ENCODE assay signal across 9 mouse cellular contexts in the genomic region with DNA sequence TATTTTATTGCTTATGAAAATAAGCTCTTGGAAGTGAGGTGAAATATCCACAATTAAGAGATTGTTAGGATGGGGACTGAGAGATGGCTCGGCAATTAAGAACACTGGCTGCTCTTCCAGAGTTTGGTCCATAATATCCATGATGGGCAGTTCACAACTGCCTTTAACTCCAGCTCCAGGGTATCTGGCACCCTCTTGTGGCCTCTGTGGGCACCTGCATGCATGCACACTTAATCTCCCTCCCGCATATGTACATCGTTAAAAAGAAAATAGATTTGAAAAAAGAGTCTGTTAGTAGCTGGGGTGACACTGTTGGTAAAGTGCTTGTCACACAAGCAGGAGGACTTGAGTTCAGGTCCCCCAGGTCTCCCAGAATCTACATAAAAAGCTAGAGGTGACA. TPM values are rescaled to one million over a fixed set of nuclear protein-coding genes. Genes with fewer than 3 reads are reported as not detected.
DNase-seq lines count a peak whose midpoint lies in the region; ATAC-seq and TF ChIP-seq lines count a peak whose summit lies in the region.
"Had no signal": no experiment of that assay in that cellular context is flagged by ENCODE, and none has a peak within 500 bp of the region (broad histone marks: within the 10 kb centered on the region; RNA-seq: fewer than 3 reads in every experiment).

No protein-coding gene starts in this region.

- peak; percentile 18 to 61 for DNase-seq in heart, adult 18-20 months
- no peak for DNase-seq in heart, adult 11 months
- DNase-seq in G1E (ENCODE audit: low spot score) = no peak
- DNase-seq in cerebellum, adult 18-20 months = peak; percentile 60 to 66
- DNase-seq in frontal cortex, postnatal 14 days (ENCODE audit: low spot score in 2 of 2) = peak; percentile 5 to 18
- peak; percentile 23 to 63 for DNase-seq in kidney, postnatal 36 days
- peak; percentile 60 for DNase-seq in lung, postnatal 14 days
- DNase-seq in right cerebral cortex, postnatal 25 days = peak; percentile 15

- peak; percentile 58 for TF ChIP-seq CTCF in G1E (IDR thresholded peaks at IDR 0.05; ENCODE audit: low read depth, low read length)

- no peak overlapping the region for H3K4me3 ChIP-seq in G1E (ENCODE audit: low read depth, low read length)
- H3K4me3 ChIP-seq: limb, embryonic 15.5 days had no signal

- H3K9me3 ChIP-seq in G1E (replicated peaks) = no peaks in the 10 kb centered on the region
- H3K9me3 ChIP-seq: limb, embryonic 15.5 days had no signal

- no peak for ATAC-seq in G1E (ENCODE audit: extremely low read depth, insufficient number of reproducible peaks, low FRiP score, poor library complexity, severe bottlenecking)

- no peaks in the 10 kb centered on the region for H3K4me1 ChIP-seq in G1E (ENCODE audit: insufficient read depth, low read depth, low read length)
- H3K4me1 ChIP-seq: limb, embryonic 15.5 days had no signal

- H3K36me3 ChIP-seq in G1E (replicated peaks) = no peaks in the 10 kb centered on the region
- H3K36me3 ChIP-seq: limb, embryonic 15.5 days had no signal

- H3K27me3 ChIP-seq in G1E (ENCODE audit: insufficient read depth, low read length) = no peaks in the 10 kb centered on the region

RNA-seq across cellular contexts. Expression of a gene that starts 45.8 kb away (rescaled TPM):
- 10 to 100 TPM; 12.4 to 13.6 TPM for total RNA-seq in heart, adult 18-20 months (2021)
- total RNA-seq in G1E (2014; fragmentation: Nextera tagmentation) (44.5 and 49.3 TPM in 2 replicates), G1E (2017) (10.0 and 19.1 TPM in 2 replicates)
- polyA plus RNA-seq in G1E (2012) = 6.3 and 6.6 TPM in 2 replicates

RNA-seq across cellular contexts. Expression of a gene that starts 54.4 kb away (rescaled TPM):
- total RNA-seq in heart, adult 18-20 months (2021) = 100 to 1,000 TPM; 373 to 434 TPM
- not detected in 2 replicates for total RNA-seq in G1E (2014; fragmentation: Nextera tagmentation)
- total RNA-seq in G1E (2017) = 0.52 TPM in 1 of 2 replicates, not detected in the other
- polyA plus RNA-seq in G1E (2012) = not detected in 2 replicates

Comparison
In these comparisons a context has a peak if more than half of its experiments do, and no peak if none do; other contexts are left out.
1. DNase-seq: peak in heart, adult 18-20 months (2 of 2), cerebellum, adult 18-20 months (2 of 2), frontal cortex, postnatal 14 days (2 of 2), kidney, postnatal 36 days (2 of 2), lung, postnatal 14 days (single experiment) and right cerebral cortex, postnatal 25 days (single experiment); none in heart, adult 11 months (single experiment) and G1E (single experiment).
2. RNA of a gene that starts 54.4 kb away (total RNA-seq): 373 to 434 TPM in heart, adult 18-20 months; 0.52 TPM in G1E; every median in the first group is over 100 times any median in the second.